ENCODE assay signal across 17 mouse cellular contexts in genomic region chr5:34132731-34133130, GRCm38 (mm10). TPM values are rescaled to one million over a fixed set of nuclear protein-coding genes. Genes with fewer than 3 reads are reported as not detected.
"Had no signal": no experiment of that assay in that cellular context is flagged by ENCODE, and none has a peak within 500 bp of the region (broad histone marks: within the 10 kb centered on the region; RNA-seq: fewer than 3 reads in every experiment).

No protein-coding gene starts in this region.

- H3K4me3 ChIP-seq: intestine, embryonic 15.5 days; kidney, embryonic 15.5 days; limb, embryonic 15.5 days; liver, embryonic 12.5 days; midbrain, embryonic 10.5 days; midbrain, embryonic 15.5 days; neural tube, embryonic 12.5 days had no signal

- H3K4me1 ChIP-seq: intestine, embryonic 15.5 days; kidney, embryonic 15.5 days; limb, embryonic 15.5 days; liver, embryonic 12.5 days; midbrain, embryonic 10.5 days; midbrain, embryonic 15.5 days; neural tube, embryonic 12.5 days had no signal

- H3K9ac ChIP-seq: intestine, embryonic 15.5 days; kidney, embryonic 15.5 days; limb, embryonic 15.5 days; liver, embryonic 12.5 days; lung, embryonic 14.5 days; midbrain, embryonic 15.5 days; neural tube, embryonic 12.5 days had no signal

- H3K36me3 ChIP-seq: intestine, embryonic 15.5 days; kidney, embryonic 15.5 days; limb, embryonic 15.5 days; liver, embryonic 12.5 days; midbrain, embryonic 10.5 days; midbrain, embryonic 15.5 days; neural tube, embryonic 12.5 days had no signal

- H3K4me2 ChIP-seq: intestine, embryonic 15.5 days; kidney, embryonic 15.5 days; limb, embryonic 15.5 days; liver, embryonic 12.5 days; lung, embryonic 14.5 days; midbrain, embryonic 15.5 days; neural tube, embryonic 12.5 days had no signal

- H3K27me3 ChIP-seq: intestine, embryonic 15.5 days; kidney, embryonic 15.5 days; limb, embryonic 15.5 days; liver, embryonic 12.5 days; midbrain, embryonic 15.5 days; neural tube, embryonic 12.5 days had no signal

- H3K27ac ChIP-seq: intestine, embryonic 15.5 days; kidney, embryonic 15.5 days; limb, embryonic 15.5 days; liver, embryonic 12.5 days; midbrain, embryonic 10.5 days; midbrain, embryonic 15.5 days; neural tube, embryonic 12.5 days; stomach, postnatal 0 days had no signal

- DNase-seq: kidney, adult 18-20 months; kidney, postnatal 14 days; lung, embryonic 14.5 days; lung, postnatal 10 days; lung, postnatal 4 days; right cerebral cortex, postnatal 25 days; thymus, adult 18-20 months; thymus, postnatal 25 days had no signal

- ATAC-seq: intestine, embryonic 15.5 days; liver, embryonic 12.5 days; midbrain, embryonic 15.5 days had no signal

- H3K9me3 ChIP-seq: intestine, embryonic 15.5 days; kidney, embryonic 15.5 days; limb, embryonic 15.5 days; liver, embryonic 12.5 days; midbrain, embryonic 10.5 days; midbrain, embryonic 15.5 days; neural tube, embryonic 12.5 days had no signal

RNA-seq across cellular contexts. Expression of gene Poln, which starts 36.5 kb away (rescaled TPM):
- total RNA-seq: monocyte, adult 5-6 weeks had no signal
